Mouse (Mus musculus) hindbrain, embryonic 11.5 days (tissue): ENCODE results near the gene Zg16. TPM values are rescaled to one million over a fixed set of nuclear protein-coding genes. Genes with fewer than 3 reads are reported as not detected.
"Not testable (repeated sequence)": the region's sequence is repeated elsewhere in the genome, so short reads cannot be mapped to it uniquely, and the experiment has no call there.

Experiments used
- ATAC-seq: fragments of 200-750 bp; cut with Nextera tagmentation; 2 replicates; pipeline ENCODE4 v1.8.0; 2017; ENCODE audit warnings: mild to moderate bottlenecking, moderate TSS enrichment, moderate library complexity; ENCODE audit not compliant: low FRiP score
- DNase-seq: peaks from one replicate; pipeline ENCODE4 v3.0.0-alpha.2; 2015; ENCODE audit warnings: low spot score
- H3K27ac ChIP-seq: fragments of 300-500 bp; sonication (generic); 2 replicates; pipeline ENCODE4 v1.5.1; 2014; ENCODE audit warnings: mild to moderate bottlenecking, low read depth, low read length
- H3K27me3 ChIP-seq: fragments of 300-500 bp; sonication (generic); 2 replicates; pipeline ENCODE4 v1.6.1; 2014; ENCODE audit warnings: mild to moderate bottlenecking, low read length, moderate library complexity, mixed read lengths; ENCODE audit not compliant: control insufficient read depth, insufficient read depth
- H3K36me3 ChIP-seq: fragments of 300-500 bp; sonication (generic); 2 replicates; pipeline ENCODE4 v1.6.1; 2014; ENCODE audit warnings: mild to moderate bottlenecking, low read length, moderate library complexity, mixed read lengths; ENCODE audit not compliant: control insufficient read depth, insufficient read depth
- H3K4me1 ChIP-seq: fragments of 300-500 bp; sonication (generic); replicated peaks from 2 replicates; pipeline ENCODE4 v1.6.1; 2014; ENCODE audit warnings: low read length, mixed read lengths; ENCODE audit not compliant: control insufficient read depth, insufficient read depth
- H3K4me2 ChIP-seq: fragments of 300-500 bp; sonication (generic); replicated peaks from 2 replicates; pipeline ENCODE4 v1.6.1; 2014; ENCODE audit warnings: mild to moderate bottlenecking, low read depth, low read length
- H3K4me3 ChIP-seq: fragments of 300-500 bp; sonication (generic); 2 replicates; pipeline ENCODE4 v1.5.1; 2014; ENCODE audit warnings: low read depth, low read length
- H3K9ac ChIP-seq: fragments of 300-500 bp; sonication (generic); 2 replicates; pipeline ENCODE4 v1.6.1; 2014; ENCODE audit warnings: low read depth, low read length
- H3K9me3 ChIP-seq: fragments of 300-500 bp; sonication (generic); 2 replicates; pipeline ENCODE4 v1.6.1; 2016; ENCODE audit warnings: low read length; ENCODE audit not compliant: control insufficient read depth
- WGBS: fragments of 180-500 bp; shearing (Covaris S2); extraction: QIAGEN DNeasy Blood & Tissue Kit; methylation state at CpG from one replicate; pipeline ENCODE4 v1.1.7; 2014; 5-methylcytosine and 5-hydroxymethylcytosine counted together
- polyA plus RNA-seq: library from polyadenylated mRNA; unstranded; fragments of >200 nt; fragmentation: Nextera tagmentation; extraction: Ambion mirVana; gene quantifications from 2 replicates; pipeline ENCODE4 v1.2.1, GENCODE M21; 2014

Zg16 gene
- polyA plus RNA-seq, result not detected in 2 replicates

GRCm38 (mm10) chr7:127087278-127088010, at the start of gene Zg16:
Gene Zg16, minus strand, starts transcription at chr7:127087328.
- ATAC-seq, H3K4me2 ChIP-seq: not testable (repeated sequence)
- WGBS, result 89% methylated on average over 6 of the region's 6 CpGs

GRCm38 (mm10) chr7:127136181-127137071, 49.3 kb upstream of the Zg16 start:
- ATAC-seq, result no peak
- 87% methylated on average over 22 of the region's 22 CpGs for WGBS
- Histone ChIP-seq H3K9ac (no peak overlapping the region), H3K27me3 (no peaks in the 10 kb centered on the region), H3K36me3 (no peaks in the 10 kb centered on the region), H3K27ac (no peak overlapping the region), H3K4me1 (no peaks in the 10 kb centered on the region), H3K4me2 (no peak overlapping the region), H3K4me3 (no peak overlapping the region), H3K9me3 (no peaks in the 10 kb centered on the region)
- DNase-seq, result no peak

More at GRCm38 (mm10) chr7:127087278-127088010, at the start of gene Zg16:
- not testable (repeated sequence) for H3K9me3 ChIP-seq, H3K4me1 ChIP-seq, H3K36me3 ChIP-seq, H3K27ac ChIP-seq, H3K9ac ChIP-seq, DNase-seq, H3K27me3 ChIP-seq, H3K4me3 ChIP-seq

- 79% methylated on average over 11 of the region's 11 CpGs for WGBS
- no peak overlapping the region for H3K4me2 ChIP-seq
- H3K27ac ChIP-seq, result no peak overlapping the region
- no peaks in the 10 kb centered on the region for H3K36me3 ChIP-seq
- no peaks in the 10 kb centered on the region for H3K4me1 ChIP-seq
- DNase-seq (no peak), ATAC-seq (no peak)
- H3K4me3 ChIP-seq, result no peak overlapping the region
- H3K9ac ChIP-seq, result no peak overlapping the region
- H3K27me3 ChIP-seq, result no peaks in the 10 kb centered on the region
- H3K9me3 ChIP-seq, result no peaks in the 10 kb centered on the region
Measured at GRCm38 (mm10) chr7:127134821-127135447, 47.8 kb upstream of the Zg16 start.

- no peaks in the 10 kb centered on the region for H3K27me3 ChIP-seq
- no peak overlapping the region for H3K4me3 ChIP-seq
- no peak overlapping the region for H3K4me2 ChIP-seq
- DNase-seq (no peak), ATAC-seq (no peak)
- no peaks in the 10 kb centered on the region for H3K4me1 ChIP-seq
- WGBS, result 46% methylated on average over 5 of the region's 5 CpGs
- no peak overlapping the region for H3K9ac ChIP-seq
- no peak overlapping the region for H3K27ac ChIP-seq
- H3K9me3 ChIP-seq, result no peaks in the 10 kb centered on the region
- no peaks in the 10 kb centered on the region for H3K36me3 ChIP-seq
Measured at GRCm38 (mm10) chr7:127133125-127133524, 46.0 kb upstream of the Zg16 start.

GRCm38 (mm10) chr7:127129638-127130037, 42.5 kb upstream of the Zg16 start:
- no peaks in the 10 kb centered on the region for H3K27me3 ChIP-seq
- H3K4me1 ChIP-seq, result no peaks in the 10 kb centered on the region
- H3K36me3 ChIP-seq, result no peaks in the 10 kb centered on the region
- no peaks in the 10 kb centered on the region for H3K9me3 ChIP-seq
- DNase-seq (peak; percentile 42), ATAC-seq (no peak)
- H3K4me3 ChIP-seq, result no peak overlapping the region
- no peak overlapping the region for H3K9ac ChIP-seq
- whole genome bisulfite sequencing, result 21% methylated on average over 4 of the region's 4 CpGs
- H3K27ac ChIP-seq, result no peak overlapping the region
- H3K4me2 ChIP-seq, result no peak overlapping the region

GRCm38 (mm10) chr7:127121911-127122270, 34.8 kb upstream of the Zg16 start, which contains the start of gene Qprt:
Gene Qprt, minus strand, starts transcription at chr7:127122226.
- peak within 1 kb of the TSS; percentile 24 for H3K4me2 ChIP-seq
- DNase-seq, result no peak
- H3K9me3 ChIP-seq, result no peaks in the 10 kb centered on the region

GRCm38 (mm10) chr7:127121061-127121910, 34.2 kb upstream of the Zg16 start:
- 0 out of 2 replicates have a peak overlapping the region, but pooled peaks have one; percentile 2 for H3K9ac ChIP-seq
- H3K9me3 ChIP-seq, result no peaks in the 10 kb centered on the region
- H3K4me1 ChIP-seq, result 0 out of 2 replicates have a peak, but pooled peaks cover 2% of the 10 kb centered on the region
- H3K27ac ChIP-seq, result no peak overlapping the region
- 0 out of 2 replicates have a peak overlapping the region, but pooled peaks have one; percentile 4 for H3K4me3 ChIP-seq
- WGBS, result 6% methylated on average over 21 of the region's 21 CpGs
- no peaks in the 10 kb centered on the region for H3K36me3 ChIP-seq
- H3K4me2 ChIP-seq, result peak overlapping the region; percentile 24
- peaks cover 13% of the 10 kb centered on the region for H3K27me3 ChIP-seq
- no peak for ATAC-seq
- DNase-seq, result peak; percentile 45

More at GRCm38 (mm10) chr7:127121911-127122270, 34.8 kb upstream of the Zg16 start, which contains the start of gene Qprt:
- Histone ChIP-seq H3K4me1 (0 out of 2 replicates have a peak, but pooled peaks cover 2% of the 10 kb centered on the region), H3K27ac (no peak within 1 kb of the TSS), H3K36me3 (no peaks in the 10 kb centered on the region), H3K27me3 (peaks cover 13% of the 10 kb centered on the region), H3K9ac (0 out of 2 replicates have a peak within 1 kb of the TSS, but pooled peaks have one; percentile 2), H3K4me3 (0 out of 2 replicates have a peak within 1 kb of the TSS, but pooled peaks have one; percentile 4)
- ATAC-seq, result no peak
- 1% methylated on average over 6 of the region's 7 CpGs for WGBS
